Mouse (Mus musculus): ENCODE measurements around the gene Abcc8. TPM values are rescaled to one million over a fixed set of nuclear protein-coding genes. Genes with fewer than 3 reads are reported as not detected.

Gene Abcc8
- total and polyA plus RNA-seq, 3 experiments, result not detected

DNA sequence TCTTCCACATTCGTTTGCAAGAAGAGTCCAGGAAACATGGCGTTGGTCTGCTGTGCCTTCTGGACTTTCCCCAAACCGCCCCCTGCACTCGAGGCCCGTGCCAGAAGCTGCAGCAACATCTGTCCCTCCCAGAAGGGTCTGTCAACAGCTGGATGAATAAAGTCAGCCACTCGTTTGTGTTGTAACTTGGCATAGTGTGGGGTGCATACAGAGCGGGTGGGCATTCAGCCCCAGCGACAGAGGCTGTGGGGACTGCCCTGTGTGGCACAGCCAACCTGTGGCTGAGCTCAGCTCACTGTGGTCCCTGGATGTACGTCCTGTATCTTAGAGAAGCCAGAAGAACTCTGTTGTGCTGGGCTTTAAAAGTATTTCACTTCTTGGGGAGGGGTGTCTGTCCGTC lies 95.8 kb downstream of the Abcc8 start:
- dilution Hi-C loops (cut with MboI; ENCODE audit: extremely low pct_ligation_motif_present, extremely low pct_unique_long_range_greater_than_20kb, low sequenced_read_pairs), result no loop called here
- Histone ChIP-seq H3K36me3 (replicated peaks in 1 of 2; ENCODE audit: control insufficient read depth in 1 of 2, insufficient read depth in 1 of 2, low read length in 1 of 2) (peaks cover 51 to 73% of the 10 kb centered on the region in 2 experiments), H3K4me1 (ENCODE audit: control insufficient read depth in 1 of 2, insufficient read depth in 2 of 2) (no peaks in the 10 kb centered on the region)

DNA sequence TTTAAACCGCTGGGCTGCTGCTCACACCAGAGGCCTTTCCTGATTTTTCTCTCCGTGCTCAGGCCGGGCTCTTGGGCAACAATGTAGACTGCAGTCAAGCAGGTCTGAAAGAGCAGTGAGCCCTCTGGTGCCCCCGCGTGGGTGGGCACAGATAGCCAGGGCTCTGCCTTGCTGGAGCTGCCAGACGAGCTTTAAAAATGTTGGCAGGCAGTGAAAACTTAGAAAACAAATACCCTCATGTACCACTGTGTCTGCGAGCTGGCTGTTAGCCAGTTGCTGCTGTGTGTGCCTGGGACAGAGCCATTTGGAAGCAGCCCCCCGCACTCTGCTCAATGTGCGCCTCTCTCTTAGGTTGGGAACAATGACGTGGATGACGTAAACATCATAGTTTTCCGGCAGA lies 102.2 kb downstream of the Abcc8 start:
- H3K4me2 ChIP-seq (ENCODE audit: insufficient read depth, low read depth, poor library complexity, severe bottlenecking), result no peak overlapping the region
- TF ChIP-seq PAX5 (IDR thresholded peaks at IDR 0.05; ENCODE audit: low read length) (no peak), RAD21 (IDR thresholded peaks at IDR 0.05; ENCODE audit: low read depth, low read length) (no peak), CHD1 (IDR thresholded peaks at IDR 0.05; ENCODE audit: low read depth, low read length) (no peak), TBP (conservative IDR thresholded peaks at IDR 0.05; ENCODE audit: low read depth, low read length) (no peak), USF2 (conservative IDR thresholded peaks at IDR 0.05; ENCODE audit: low read depth, low read length) (no peak), UBTF (IDR thresholded peaks at IDR 0.05; ENCODE audit: low read depth, low read length) (no peak), JUND (conservative IDR thresholded peaks at IDR 0.05; ENCODE audit: low read depth, low read length) (no peak), MEF2A (IDR thresholded peaks at IDR 0.05; ENCODE audit: borderline replicate concordance, low read depth, low read length) (no peak), GABPA (IDR thresholded peaks at IDR 0.05; ENCODE audit: insufficient replicate concordance, low read depth, low read length) (no peak), SIN3A (IDR thresholded peaks at IDR 0.05; ENCODE audit: low read length) (no peak), ZKSCAN1 (IDR thresholded peaks at IDR 0.05; ENCODE audit: borderline replicate concordance, low read depth, low read length) (no peak), TCF12 (IDR thresholded peaks at IDR 0.05; ENCODE audit: low read depth, low read length) (no peak)
- H3K36me3 ChIP-seq (replicated peaks in 1 of 2; ENCODE audit: control insufficient read depth in 1 of 2, insufficient read depth in 1 of 2, low read length in 1 of 2), result peaks cover 80 to 95% of the 10 kb centered on the region in 2 experiments
- no peak overlapping the region for H3K9ac ChIP-seq (ENCODE audit: insufficient read depth, low read depth)
- no peaks in the 10 kb centered on the region for H3K9me3 ChIP-seq (replicated peaks; ENCODE audit: low read length)
- no peaks in the 10 kb centered on the region for H3K79me2 ChIP-seq (replicated peaks; ENCODE audit: control insufficient read depth, extremely low read depth, insufficient read depth, poor library complexity, severe bottlenecking)
- no peak for DNase-seq (ENCODE audit: extremely low read depth)
- H3K27ac ChIP-seq (ENCODE audit: insufficient read depth, low read depth), result no peak overlapping the region
- H3K4me3 ChIP-seq (replicated peaks in 1 of 3; ENCODE audit: low read depth in 2 of 3, low read length in 2 of 3, poor library complexity in 1 of 3), result no peak overlapping the region
- no peaks in the 10 kb centered on the region for H3K4me1 ChIP-seq (ENCODE audit: control insufficient read depth in 1 of 2, insufficient read depth in 2 of 2)
- dilution Hi-C loops (cut with MboI; ENCODE audit: extremely low pct_ligation_motif_present, extremely low pct_unique_long_range_greater_than_20kb, low sequenced_read_pairs), result no loop called here
- no peaks in the 10 kb centered on the region for H3K27me3 ChIP-seq (replicated peaks)
- in situ Hi-C loops (cut with MboI; ENCODE audit: low pct_ligation_motif_present, low pct_unique_long_range_greater_than_20kb, low sequenced_read_pairs), result no loop called here

More for the DNA sequence above, 95.8 kb downstream of the Abcc8 start:
- no peak for DNase-seq (ENCODE audit: extremely low read depth)
- in situ Hi-C loops (cut with MboI; ENCODE audit: low pct_ligation_motif_present, low pct_unique_long_range_greater_than_20kb, low sequenced_read_pairs), result no loop called here
- Histone ChIP-seq H3K27ac (ENCODE audit: insufficient read depth, low read depth) (no peak overlapping the region), H3K9me3 (replicated peaks; ENCODE audit: low read length) (no peaks in the 10 kb centered on the region), H3K79me2 (replicated peaks; ENCODE audit: control insufficient read depth, extremely low read depth, insufficient read depth, poor library complexity, severe bottlenecking) (no peaks in the 10 kb centered on the region), H3K4me2 (ENCODE audit: insufficient read depth, low read depth, poor library complexity, severe bottlenecking) (no peak overlapping the region), H3K27me3 (replicated peaks) (no peaks in the 10 kb centered on the region), H3K4me3 (replicated peaks in 1 of 3; ENCODE audit: low read depth in 2 of 3, low read length in 2 of 3, poor library complexity in 1 of 3) (no peak overlapping the region), H3K9ac (ENCODE audit: insufficient read depth, low read depth) (no peak overlapping the region)
- TF ChIP-seq ZNF384 (IDR thresholded peaks at IDR 0.05; ENCODE audit: low read depth, low read length) (no peak), JUND (conservative IDR thresholded peaks at IDR 0.05; ENCODE audit: low read depth, low read length) (no peak), BHLHE40 (IDR thresholded peaks at IDR 0.05; ENCODE audit: low read depth, low read length) (no peak), MXI1 (IDR thresholded peaks at IDR 0.05; ENCODE audit: low read depth, low read length) (no peak), GABPA (IDR thresholded peaks at IDR 0.05; ENCODE audit: insufficient replicate concordance, low read depth, low read length) (no peak), TBP (conservative IDR thresholded peaks at IDR 0.05; ENCODE audit: low read depth, low read length) (no peak), MEF2A (IDR thresholded peaks at IDR 0.05; ENCODE audit: borderline replicate concordance, low read depth, low read length) (no peak), MAX (IDR thresholded peaks at IDR 0.05; ENCODE audit: low read length) (no peak), NRF1 (IDR thresholded peaks at IDR 0.05; ENCODE audit: low read depth, low read length) (no peak), CHD1 (IDR thresholded peaks at IDR 0.05; ENCODE audit: low read depth, low read length) (no peak)

All from CH12.LX (cell line).